Mouse (Mus musculus) effector memory CD4-positive, alpha-beta T cell, adult 7 months (primary cell): ENCODE data around the gene 4930507D05Rik. TPM values are rescaled to one million over a fixed set of nuclear protein-coding genes. Genes with fewer than 3 reads are reported as not detected.

Source experiments
- polyA plus RNA-seq: library from polyadenylated mRNA; unstranded; fragments of 100-300 nt; shearing (Covaris generic); gene quantifications from one replicate; pipeline ENCODE4 v1.2.1, GENCODE M21; 2017

4930507D05Rik gene
- polyA plus RNA-seq: 0.57 TPM

DNA sequence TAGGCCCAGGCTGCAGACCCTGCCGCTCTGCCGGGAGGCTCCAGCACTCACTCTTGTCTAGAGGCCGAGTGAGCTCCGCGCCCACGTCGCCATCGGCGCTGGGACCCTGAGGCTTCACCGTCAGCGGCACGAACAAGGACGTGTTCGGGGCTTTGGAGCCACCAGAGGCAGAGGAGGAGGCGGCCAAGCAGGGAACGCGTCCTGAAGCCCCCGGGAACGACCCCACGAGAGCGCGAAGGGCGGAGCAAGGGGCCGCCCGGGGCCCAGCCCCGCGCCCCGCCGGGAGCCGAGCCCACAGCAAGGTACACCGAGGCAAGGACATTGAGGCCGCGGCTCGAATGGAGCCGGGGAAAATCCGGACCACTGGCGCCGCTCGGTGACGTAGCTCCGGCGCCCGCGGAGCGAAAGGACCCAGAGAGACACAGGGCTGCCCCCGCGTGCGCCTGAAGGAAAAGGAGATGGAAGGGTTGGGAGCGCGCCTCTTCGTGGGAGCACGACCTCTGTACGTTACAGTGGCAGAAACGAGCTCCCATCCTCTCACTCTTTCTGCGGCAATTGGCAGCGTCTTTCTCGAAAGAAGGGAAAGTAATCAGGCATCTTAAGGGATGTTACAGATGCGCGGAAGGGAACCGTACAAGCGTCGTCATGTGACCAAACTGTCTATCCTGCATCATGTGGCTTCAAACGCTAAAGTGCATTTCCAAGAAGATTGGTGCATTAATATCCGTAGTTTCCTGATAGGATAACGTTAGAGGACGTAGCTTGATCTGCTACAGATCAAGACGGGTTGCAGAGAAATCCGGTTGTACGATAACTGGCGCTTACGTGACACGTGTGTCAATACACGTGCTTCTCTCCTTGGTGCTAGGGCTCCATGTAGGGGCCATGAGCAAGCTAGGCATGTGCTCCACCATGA lies at the start of gene 4930507D05Rik, which contains the start of gene Supv3l1:
TSS of gene 4930507D05Rik (plus strand) at position 126 of the 916 bp plus-strand sequence.
TSS of gene Supv3l1 (minus strand) at position 375 of the 916 bp plus-strand sequence.

DNA sequence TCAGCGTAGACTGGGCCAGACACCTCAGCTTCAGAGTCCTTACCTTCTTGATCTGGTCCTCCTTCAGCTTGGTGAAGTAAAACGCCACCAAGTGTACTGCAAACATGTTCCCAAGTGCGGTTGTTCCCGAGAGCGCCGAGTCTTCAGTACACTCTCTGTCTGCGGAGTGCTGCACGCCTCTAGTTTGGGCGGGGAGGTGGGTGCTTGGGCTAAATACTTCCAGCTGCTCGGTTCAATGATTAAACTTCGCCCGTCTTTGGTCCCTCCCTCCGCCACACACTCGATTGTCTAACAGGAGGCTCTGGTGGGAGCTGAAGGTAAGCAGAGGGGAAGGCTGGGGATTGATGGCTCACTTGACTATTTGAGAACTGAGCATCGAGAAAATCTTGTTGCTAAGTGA lies 27.0 kb upstream of the 4930507D05Rik start, which contains the start of gene Hkdc1:
TSS of gene Hkdc1 (minus strand) at position 237 of the 400 bp plus-strand sequence.

DNA sequence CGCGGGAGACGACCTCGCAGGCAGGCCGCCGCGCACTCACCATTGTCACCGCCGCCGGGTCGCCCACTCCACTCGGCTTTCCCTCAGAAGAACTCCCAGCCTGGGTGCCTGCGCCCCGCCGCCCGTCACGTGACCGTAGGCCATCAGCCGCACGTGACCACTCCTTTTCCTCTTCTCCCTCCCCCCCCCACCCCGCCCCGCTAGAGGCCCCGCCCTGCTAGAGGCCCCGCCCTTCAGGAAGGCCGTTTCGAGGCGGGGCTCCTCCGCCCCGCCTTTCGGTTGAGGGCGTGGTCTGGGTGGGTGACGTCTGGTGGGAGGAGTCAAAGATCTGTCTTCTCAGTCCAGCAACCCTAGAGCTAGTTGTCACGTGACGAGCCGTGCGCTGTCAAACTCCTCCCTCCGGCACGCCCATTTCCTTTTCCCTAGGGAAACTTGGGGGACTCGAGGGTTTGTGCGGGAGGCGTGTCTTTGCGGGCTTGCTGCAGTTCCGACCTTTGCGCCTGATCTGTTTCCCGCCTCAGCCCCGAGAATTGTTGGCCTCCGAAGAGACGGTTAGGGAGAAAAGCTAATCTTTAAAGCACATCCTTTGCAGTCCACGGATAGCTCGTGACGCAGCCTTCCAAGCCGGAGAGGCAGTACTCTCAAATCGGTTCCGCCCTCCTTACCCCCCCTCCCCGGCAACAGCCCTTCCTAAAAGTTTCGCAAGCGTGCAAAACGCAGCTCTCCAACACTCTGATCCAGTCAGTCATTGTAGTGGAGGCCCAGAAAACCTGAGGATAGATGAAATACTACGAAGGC lies 37.5 kb downstream of the 4930507D05Rik start, which contains the start of gene Vps26a:
TSS of gene Vps26a (minus strand) at position 188 of the 798 bp plus-strand sequence.

Other genes starting within 250 kb of the 4930507D05Rik start
- gene Tspan15, start 218.2 kb upstream of the 4930507D05Rik start, polyA plus RNA-seq: 0.72 TPM
- 0.22 TPM for gene Tacr2, start 197.1 kb upstream of the 4930507D05Rik start, polyA plus RNA-seq
- 80.3 TPM for gene Hk1, start 69.6 kb upstream of the 4930507D05Rik start, polyA plus RNA-seq
- not detected for gene Hkdc1, start 27.0 kb upstream of the 4930507D05Rik start, polyA plus RNA-seq
- gene Supv3l1, start 249 bp downstream of the 4930507D05Rik start, polyA plus RNA-seq: 28.1 TPM
- gene Vps26a, start 37.3 kb downstream of the 4930507D05Rik start, polyA plus RNA-seq: 54.4 TPM
- 2,518 TPM for gene Srgn, start 78.0 kb downstream of the 4930507D05Rik start, polyA plus RNA-seq
- gene Kif1bp, start 129.0 kb downstream of the 4930507D05Rik start, polyA plus RNA-seq: 21.1 TPM
- gene Ddx21, start 152.8 kb downstream of the 4930507D05Rik start, polyA plus RNA-seq: 56.6 TPM
- 150 TPM for gene Ddx50, start 201.7 kb downstream of the 4930507D05Rik start, polyA plus RNA-seq